Mouse (Mus musculus) embryonic facial prominence, embryonic 12.5 days (tissue): ENCODE measurements around the gene Rnf181. TPM values are rescaled to one million over a fixed set of nuclear protein-coding genes. Genes with fewer than 3 reads are reported as not detected.

Source experiments
- ATAC-seq: fragments of 200-750 bp; cut with Nextera tagmentation; 2 replicates; pipeline ENCODE4 v1.8.0; 2017; ENCODE audit not compliant: insufficient number of reproducible peaks, insufficient read depth, low FRiP score, low TSS enrichment
- H3K27ac ChIP-seq: fragments of 300-500 bp; sonication (generic); 2 replicates; pipeline ENCODE4 v1.5.1; 2016; ENCODE audit warnings: mild to moderate bottlenecking
- H3K27me3 ChIP-seq: fragments of 300-500 bp; sonication (generic); 2 replicates; pipeline ENCODE4 v1.6.1; 2016; ENCODE audit warnings: mild to moderate bottlenecking, moderate library complexity
- H3K36me3 ChIP-seq: fragments of 300-500 bp; sonication (generic); 2 replicates; pipeline ENCODE4 v1.6.1; 2016; ENCODE audit warnings: mild to moderate bottlenecking
- H3K4me1 ChIP-seq: fragments of 300-500 bp; sonication (generic); 2 replicates; pipeline ENCODE4 v1.6.1; 2016
- H3K4me2 ChIP-seq: fragments of 300-500 bp; sonication (generic); replicated peaks from 2 replicates; pipeline ENCODE4 v1.6.1; 2016; ENCODE audit warnings: mild to moderate bottlenecking, moderate library complexity
- H3K4me3 ChIP-seq: fragments of 300-500 bp; sonication (generic); 2 replicates; pipeline ENCODE4 v1.5.1; 2016; ENCODE audit warnings: mild to moderate bottlenecking
- H3K9ac ChIP-seq: fragments of 300-500 bp; sonication (generic); 2 replicates; pipeline ENCODE4 v1.6.1; 2016; ENCODE audit warnings: mild to moderate bottlenecking, moderate library complexity
- H3K9me3 ChIP-seq: fragments of 300-500 bp; sonication (generic); 2 replicates; pipeline ENCODE4 v1.6.1; 2016; ENCODE audit warnings: mild to moderate bottlenecking, moderate library complexity
- WGBS: fragments of 180-500 bp; shearing (Covaris S2); methylation state at CpG from one replicate; pipeline ENCODE4 v1.1.7; 2016; 5-methylcytosine and 5-hydroxymethylcytosine counted together
- polyA plus RNA-seq: library from polyadenylated mRNA; unstranded; fragments of >200 nt; fragmentation: Nextera tagmentation; extraction: Ambion mirVana; gene quantifications from 2 replicates; pipeline ENCODE4 v1.2.1, GENCODE M21; 2016

Rnf181 gene
- polyA plus RNA-seq, 1 experiment from 2014 or later: 88.0 TPM

GRCm38 (mm10) chr6:72383142-72383820 is 16.5 kb upstream of the Rnf181 start:
- Histone ChIP-seq H3K27me3 (peaks cover 13% of the 10 kb centered on the region), H3K27ac (no peak overlapping the region), H3K4me1 (no peaks in the 10 kb centered on the region), H3K4me2 (no peak overlapping the region), H3K36me3 (peaks cover 9% of the 10 kb centered on the region), H3K4me3 (no peak overlapping the region), H3K9ac (no peak overlapping the region), H3K9me3 (no peaks in the 10 kb centered on the region; the same call in 1 of the 2 replicates)
- 89% methylated on average over 6 of the region's 6 CpGs for WGBS
- ATAC-seq: no peak

GRCm38 (mm10) chr6:72382494-72382893 is 15.7 kb upstream of the Rnf181 start:
- Histone ChIP-seq H3K9me3 (no peaks in the 10 kb centered on the region; the same call in 1 of the 2 replicates), H3K27me3 (peaks cover 13% of the 10 kb centered on the region), H3K4me1 (no peaks in the 10 kb centered on the region), H3K4me2 (no peak overlapping the region), H3K9ac (no peak overlapping the region), H3K36me3 (peaks cover 9% of the 10 kb centered on the region), H3K27ac (no peak overlapping the region), H3K4me3 (no peak overlapping the region)
- 74% methylated on average over 6 of the region's 6 CpGs for WGBS
- ATAC-seq: no peak

- WGBS: 2% methylated on average over 49 of the region's 49 CpGs
- ATAC-seq: peak; percentile 78
- Histone ChIP-seq H3K27ac (peak within 1 kb of the TSS; percentile 12; the same call in 1 of the 2 replicates), H3K36me3 (peaks cover 6% of the 10 kb centered on the region), H3K4me2 (peak within 1 kb of the TSS; percentile 74), H3K4me3 (peak within 1 kb of the TSS; percentile 54), H3K27me3 (peaks cover 13% of the 10 kb centered on the region), H3K9me3 (no peaks in the 10 kb centered on the region), H3K9ac (peak within 1 kb of the TSS; percentile 61), H3K4me1 (no peaks in the 10 kb centered on the region)
These were observed 13.5 kb upstream of the Rnf181 start, which contains the start of gene Vamp5 for GRCm38 (mm10) chr6:72380131-72380770. TSS of gene Vamp5 (minus strand) at chr6:72380468.

DNA sequence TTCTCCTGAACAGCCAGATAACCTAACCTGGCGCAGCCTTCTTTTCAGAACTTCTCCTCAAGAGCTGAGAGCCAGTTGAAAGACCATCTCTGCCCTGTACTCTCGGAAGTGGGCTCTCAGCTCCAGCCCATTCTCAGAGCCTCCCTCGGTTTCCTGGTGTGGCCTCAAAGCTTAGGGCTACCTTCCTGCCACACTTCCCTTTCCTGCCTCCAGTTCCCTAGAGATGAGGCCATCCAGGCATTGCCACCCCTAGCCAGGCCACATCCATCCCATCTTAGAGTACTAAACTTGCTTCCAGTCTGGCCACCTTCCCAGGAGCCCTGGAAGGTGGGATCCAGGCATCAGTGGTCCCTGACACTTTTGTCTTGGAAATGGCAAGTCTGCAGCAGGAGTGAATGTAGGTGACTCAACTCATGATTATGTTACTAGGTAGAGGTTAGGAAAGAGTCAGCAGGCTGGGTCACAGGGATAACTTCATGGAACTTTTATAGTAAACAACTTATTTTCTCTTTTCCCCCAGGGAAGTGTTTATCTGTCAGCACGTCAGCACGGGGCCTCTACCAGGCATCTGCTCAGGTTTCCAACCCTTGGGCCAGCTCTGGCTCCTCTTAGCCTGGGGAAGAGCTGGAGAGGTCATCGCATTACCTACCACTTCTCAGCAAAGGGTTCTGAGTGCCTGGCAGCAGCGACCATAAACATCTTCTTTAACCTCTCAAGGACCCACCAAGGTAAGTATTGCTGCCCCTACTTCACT is 12.8 kb upstream of the Rnf181 start:
- ATAC-seq: no peak
- WGBS: 37% methylated on average over 7 of the region's 7 CpGs
- no peak overlapping the region for H3K27ac ChIP-seq

GRCm38 (mm10) chr6:72378510-72379234 is 11.9 kb upstream of the Rnf181 start:
- no peaks in the 10 kb centered on the region for H3K9me3 ChIP-seq
- H3K4me1 ChIP-seq: no peaks in the 10 kb centered on the region
- H3K27me3 ChIP-seq: peaks cover 13% of the 10 kb centered on the region
- H3K9ac ChIP-seq: no peak overlapping the region
- no peak overlapping the region for H3K4me2 ChIP-seq
- H3K36me3 ChIP-seq: no peaks in the 10 kb centered on the region
- ATAC-seq: no peak
- no peak overlapping the region for H3K4me3 ChIP-seq
- WGBS: 84% methylated on average over 8 of the region's 8 CpGs
- no peak overlapping the region for H3K27ac ChIP-seq

More for the DNA sequence above, 12.8 kb upstream of the Rnf181 start:
- Histone ChIP-seq H3K4me1 (no peaks in the 10 kb centered on the region), H3K27me3 (peaks cover 13% of the 10 kb centered on the region), H3K36me3 (no peaks in the 10 kb centered on the region), H3K4me3 (peak overlapping the region; percentile 54), H3K9me3 (no peaks in the 10 kb centered on the region), H3K9ac (peak overlapping the region; percentile 61), H3K4me2 (peak overlapping the region; percentile 74)

DNA sequence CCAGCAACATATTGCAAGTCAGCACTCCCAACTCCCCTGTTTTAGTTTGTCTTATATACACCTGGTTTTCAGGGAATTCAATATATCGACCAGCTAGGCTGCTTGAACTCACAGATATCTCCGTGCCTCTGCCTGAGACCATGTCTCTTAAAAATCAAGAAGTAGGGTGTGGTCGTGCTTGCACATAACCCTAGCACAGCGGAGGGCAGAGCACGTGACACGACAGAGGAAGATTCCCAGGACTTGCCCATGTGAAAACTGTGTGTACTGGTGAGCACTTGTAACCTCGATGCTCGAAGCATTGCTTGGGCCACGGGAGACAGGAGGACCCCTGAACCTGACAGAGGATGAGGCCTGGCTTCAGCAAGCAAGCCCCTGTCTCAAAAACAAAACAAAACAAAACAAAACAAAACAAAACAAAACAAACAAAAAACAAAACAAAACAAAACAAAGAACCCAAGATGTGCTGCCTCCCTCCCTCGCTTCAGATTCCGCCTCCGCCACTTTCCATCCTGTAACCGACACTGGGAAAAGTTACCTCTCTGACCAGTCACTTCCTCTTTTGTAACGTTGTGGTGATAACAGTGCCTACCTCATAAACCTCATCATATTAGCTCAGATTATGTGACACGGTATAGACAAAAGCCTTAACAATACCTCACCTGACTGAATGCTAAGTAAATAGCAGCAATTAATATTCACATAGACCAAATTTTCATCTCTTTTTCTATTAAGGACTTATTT is 8.2 kb upstream of the Rnf181 start:
- Histone ChIP-seq H3K36me3 (no peaks in the 10 kb centered on the region), H3K4me3 (no peak overlapping the region), H3K9ac (no peak overlapping the region), H3K9me3 (no peaks in the 10 kb centered on the region), H3K27ac (no peak overlapping the region), H3K4me1 (0 out of 2 replicates have a peak, but pooled peaks cover 7% of the 10 kb centered on the region), H3K4me2 (no peak overlapping the region), H3K27me3 (peaks cover 9% of the 10 kb centered on the region)
- 81% methylated on average over 15 of the region's 15 CpGs for WGBS
- ATAC-seq: no peak

DNA sequence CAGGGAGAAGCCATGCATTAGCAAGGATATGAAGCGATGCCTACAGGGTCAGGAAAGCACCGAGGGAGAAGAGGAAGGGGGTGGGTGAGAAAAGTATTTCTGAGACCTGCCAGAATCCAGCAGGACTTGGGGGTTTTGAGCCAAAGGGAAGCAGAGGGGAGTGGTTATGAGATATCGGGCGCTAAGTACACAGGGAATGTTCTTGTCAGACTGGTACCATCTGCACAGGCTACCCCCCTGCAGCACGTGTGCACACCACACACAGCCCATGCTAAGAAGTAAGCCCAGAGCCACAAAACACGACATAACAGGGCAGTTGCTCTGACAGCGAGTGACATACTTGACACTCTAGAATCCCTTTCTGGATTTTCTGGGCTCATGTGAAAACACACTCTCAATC is 7.5 kb upstream of the Rnf181 start:
- Histone ChIP-seq H3K27ac (no peak overlapping the region), H3K9ac (no peak overlapping the region), H3K4me2 (no peak overlapping the region), H3K4me1 (0 out of 2 replicates have a peak, but pooled peaks cover 7% of the 10 kb centered on the region), H3K4me3 (no peak overlapping the region), H3K36me3 (no peaks in the 10 kb centered on the region), H3K9me3 (no peaks in the 10 kb centered on the region), H3K27me3 (peaks cover 2% of the 10 kb centered on the region; the same call in 1 of the 2 replicates)
- ATAC-seq: no peak
- 63% methylated on average over 7 of the region's 7 CpGs for WGBS

DNA sequence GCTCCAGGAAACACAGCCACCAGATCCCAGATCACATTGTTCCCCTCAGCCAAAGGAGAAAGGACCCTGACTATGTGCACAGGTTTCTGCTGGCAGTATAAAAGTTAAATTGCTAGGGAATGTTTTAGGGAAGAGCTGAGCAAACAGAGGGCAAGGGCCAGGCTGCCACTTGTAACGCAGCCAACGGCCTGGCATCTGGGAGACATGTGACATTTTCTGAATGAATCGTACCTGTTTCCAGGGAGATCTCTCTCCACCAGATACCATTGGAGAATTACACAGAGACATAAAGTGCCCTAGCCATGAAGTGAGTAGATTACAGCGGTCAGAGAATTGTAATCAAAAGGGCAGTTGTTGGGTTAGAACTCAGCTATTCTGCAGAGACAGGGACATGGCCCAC is 6.4 kb upstream of the Rnf181 start:
- 0 out of 2 replicates have a peak, but pooled peaks cover 7% of the 10 kb centered on the region for H3K4me1 ChIP-seq
- H3K9ac ChIP-seq: no peak overlapping the region
- no peak for ATAC-seq
- H3K27me3 ChIP-seq: no peaks in the 10 kb centered on the region
- no peaks in the 10 kb centered on the region for H3K36me3 ChIP-seq
- 89% methylated on average over 4 of the region's 4 CpGs for WGBS
- no peaks in the 10 kb centered on the region for H3K9me3 ChIP-seq
- H3K27ac ChIP-seq: no peak overlapping the region
- no peak overlapping the region for H3K4me2 ChIP-seq
- no peak overlapping the region for H3K4me3 ChIP-seq

GRCm38 (mm10) chr6:72371571-72371970 is 4.8 kb upstream of the Rnf181 start:
- 6% methylated on average over 1 of the region's 1 CpGs for WGBS
- ATAC-seq: no peak
- Histone ChIP-seq H3K9me3 (no peaks in the 10 kb centered on the region), H3K27me3 (no peaks in the 10 kb centered on the region), H3K27ac (no peak overlapping the region), H3K4me2 (no peak overlapping the region), H3K9ac (no peak overlapping the region), H3K4me1 (0 out of 2 replicates have a peak, but pooled peaks cover 7% of the 10 kb centered on the region), H3K4me3 (no peak overlapping the region), H3K36me3 (no peaks in the 10 kb centered on the region)

- no peak overlapping the region for H3K4me2 ChIP-seq
- no peak overlapping the region for H3K4me3 ChIP-seq
- H3K36me3 ChIP-seq: no peaks in the 10 kb centered on the region
- no peaks in the 10 kb centered on the region for H3K9me3 ChIP-seq
- no peaks in the 10 kb centered on the region for H3K27me3 ChIP-seq
- no peak for ATAC-seq
- H3K9ac ChIP-seq: no peak overlapping the region
- H3K27ac ChIP-seq: no peak overlapping the region
- WGBS: 44% methylated on average over 5 of the region's 5 CpGs
- H3K4me1 ChIP-seq: 0 out of 2 replicates have a peak, but pooled peaks cover 7% of the 10 kb centered on the region
These were observed 4.4 kb upstream of the Rnf181 start for GRCm38 (mm10) chr6:72371147-72371546.
